Mouse (Mus musculus): ENCODE measurements around the gene Vkorc1l1.

DNA sequence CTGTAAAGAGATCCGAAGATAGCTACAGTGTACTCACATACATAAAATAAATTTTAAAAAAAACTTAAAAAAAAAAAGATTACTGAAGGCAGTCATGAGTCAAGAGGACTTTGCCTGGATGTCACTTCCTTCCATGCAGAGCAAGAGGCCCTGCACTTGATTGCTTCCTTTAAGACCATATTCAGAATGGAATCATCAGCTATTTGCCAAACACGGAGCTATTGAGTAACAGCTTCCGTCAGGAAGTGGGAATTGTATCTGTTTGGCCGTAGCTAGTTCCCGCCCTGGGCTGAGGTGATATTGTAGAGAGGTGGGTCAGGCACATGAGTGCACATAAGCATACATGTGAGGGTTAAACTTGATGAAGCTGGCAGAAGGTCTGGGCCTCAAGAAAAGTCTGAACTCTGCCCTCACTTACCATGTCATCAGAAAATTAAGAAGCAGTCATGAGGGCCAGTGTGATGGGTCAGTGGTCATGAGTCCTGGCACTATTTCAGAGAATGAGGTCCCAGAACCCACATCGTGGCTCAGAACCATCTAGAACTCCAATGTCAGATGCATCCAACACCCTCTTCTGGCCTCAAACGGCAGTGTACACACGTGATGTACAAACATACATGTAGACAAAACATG lies 16.8 kb upstream of the Vkorc1l1 start:
- TF ChIP-seq CTCF (IDR thresholded peaks at IDR 0.05; ENCODE audit: low read depth) (no peak), EP300 (IDR thresholded peaks at IDR 0.05; ENCODE audit: low read depth) (no peak)

Measured in heart, postnatal 0 days (tissue).